Mouse (Mus musculus) T-helper 17 cell (primary cell): ENCODE measurements around the gene Colgalt1.

Experiments used
- in situ Hi-C, 2 experiments: fragments of 300-600 bp; cut with MboI, MseI; formaldehyde crosslinking; loops; 1 replicate in 1 of 2; 2 replicates in 1 of 2; pipeline ENCODE4 v1.15.1; 2025; ENCODE audit warnings: high pct_unique_total_duplicates in 2 of 2

Gene Colgalt1

GRCm38 (mm10) chr8:71588762-71589161 lies 22.0 kb upstream of the Colgalt1 start:
- in situ Hi-C loops = loop anchor here in 1 of 2 experiments (10.0 kb wide), 2 partner anchors 1126 to 1354 kb away; partner anchors contain the start of genes Armc6 and Sugp2

DNA sequence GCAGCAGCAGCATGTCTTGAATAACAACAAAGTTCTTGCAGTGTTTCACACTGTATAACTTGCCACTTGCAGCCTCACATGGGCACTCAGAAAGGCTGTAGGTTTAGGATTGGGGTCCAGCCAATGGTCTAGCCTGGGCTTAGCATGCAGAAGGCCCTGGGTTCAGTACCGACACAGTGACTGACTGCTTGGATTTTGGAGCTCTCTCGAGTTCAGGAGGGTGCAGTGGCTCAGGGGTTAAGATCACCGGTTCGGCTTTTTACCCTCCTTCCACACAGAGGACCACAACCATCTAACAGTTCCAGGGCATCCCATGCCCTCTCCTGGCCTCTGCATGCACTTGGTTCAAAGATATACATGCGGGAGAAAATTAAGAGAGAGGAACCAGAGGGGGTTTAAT lies 19.8 kb upstream of the Colgalt1 start:
- in situ Hi-C loops = no loop called here

DNA sequence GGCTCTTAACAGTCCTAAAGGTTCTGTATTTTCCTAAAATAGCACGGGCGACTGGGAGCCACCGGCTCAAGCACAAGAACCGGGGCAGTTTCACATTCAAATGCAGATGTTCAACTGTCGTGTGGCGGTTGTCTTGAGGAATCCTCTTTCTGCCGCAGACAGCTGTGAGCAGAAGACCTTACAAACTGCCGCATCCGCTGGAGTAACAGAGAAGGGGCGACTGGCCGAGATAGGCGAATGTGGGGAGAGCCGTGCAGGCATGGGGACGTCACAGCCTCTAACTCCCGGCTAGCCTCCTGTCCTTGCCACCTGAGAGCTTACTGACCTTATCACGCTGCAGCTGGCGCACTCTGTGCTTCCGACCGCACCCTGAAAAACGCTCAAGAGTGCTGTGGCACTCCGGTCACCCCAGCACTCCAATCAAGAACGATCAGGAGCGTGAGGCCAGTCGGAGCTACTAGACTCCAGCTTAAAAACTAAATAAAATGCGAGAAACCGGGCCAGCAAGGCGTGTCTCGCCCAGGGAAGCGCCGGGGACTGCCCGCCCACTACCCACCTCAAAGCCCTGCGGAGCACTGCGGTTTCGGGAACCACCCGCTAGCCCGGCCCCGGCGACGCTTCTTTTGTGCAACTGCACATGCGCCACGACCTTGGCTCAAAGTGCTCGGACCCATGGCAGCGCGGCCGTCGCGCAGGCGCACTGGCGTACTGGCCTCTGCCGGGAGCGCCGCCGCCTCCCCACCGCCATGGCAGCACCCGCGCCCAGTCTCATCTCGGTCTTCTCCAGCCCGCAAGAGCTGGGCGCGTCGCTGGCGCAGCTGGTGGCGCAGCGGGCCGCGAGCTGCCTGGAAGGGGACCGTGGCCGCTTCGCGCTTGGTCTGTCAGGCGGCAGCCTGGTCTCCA lies 19.1 kb upstream of the Colgalt1 start, which contains the start of gene Pgls:
Gene Pgls (plus strand): TSS at position 706 of the 903 bp plus-strand sequence.
- in situ Hi-C loops = no loop called here

DNA sequence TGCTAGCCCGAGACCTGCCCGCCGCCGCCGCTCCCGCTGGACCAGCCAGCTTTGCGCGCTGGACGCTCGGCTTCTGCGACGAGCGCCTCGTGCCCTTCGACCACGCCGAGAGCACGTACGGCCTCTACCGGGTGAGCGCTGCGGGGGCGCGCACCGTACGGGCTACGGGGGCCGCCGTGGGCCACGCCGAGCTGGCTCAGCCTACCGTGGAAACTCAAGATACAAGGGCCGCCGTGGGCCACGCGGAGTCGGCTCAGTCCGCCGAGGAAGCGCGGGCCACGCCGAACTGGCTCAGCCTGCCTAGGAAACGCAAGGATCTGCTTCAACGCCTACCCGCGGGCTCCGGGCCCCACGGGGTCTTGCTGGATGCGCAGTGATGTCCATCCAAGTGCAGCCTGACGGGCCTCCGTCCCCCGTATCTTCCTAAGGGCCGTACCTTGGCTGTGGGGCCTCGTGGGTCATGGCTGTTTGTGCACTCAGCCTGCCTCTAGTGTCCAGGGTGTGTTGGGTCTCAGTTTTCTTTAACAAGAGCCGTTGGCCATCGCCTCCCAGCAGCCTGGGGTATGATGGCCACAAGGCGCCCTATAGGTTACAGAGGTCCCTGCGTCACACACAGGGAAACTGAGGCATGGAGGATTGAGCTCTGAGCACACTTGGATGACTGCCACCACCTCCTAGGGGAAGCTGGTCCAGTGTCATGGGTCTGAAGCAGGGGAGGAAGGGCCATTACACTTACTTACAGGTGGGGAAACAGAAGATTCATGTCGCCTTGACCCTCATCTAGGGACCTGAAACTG lies 18.2 kb upstream of the Colgalt1 start:
- in situ Hi-C loops = no loop called here

DNA sequence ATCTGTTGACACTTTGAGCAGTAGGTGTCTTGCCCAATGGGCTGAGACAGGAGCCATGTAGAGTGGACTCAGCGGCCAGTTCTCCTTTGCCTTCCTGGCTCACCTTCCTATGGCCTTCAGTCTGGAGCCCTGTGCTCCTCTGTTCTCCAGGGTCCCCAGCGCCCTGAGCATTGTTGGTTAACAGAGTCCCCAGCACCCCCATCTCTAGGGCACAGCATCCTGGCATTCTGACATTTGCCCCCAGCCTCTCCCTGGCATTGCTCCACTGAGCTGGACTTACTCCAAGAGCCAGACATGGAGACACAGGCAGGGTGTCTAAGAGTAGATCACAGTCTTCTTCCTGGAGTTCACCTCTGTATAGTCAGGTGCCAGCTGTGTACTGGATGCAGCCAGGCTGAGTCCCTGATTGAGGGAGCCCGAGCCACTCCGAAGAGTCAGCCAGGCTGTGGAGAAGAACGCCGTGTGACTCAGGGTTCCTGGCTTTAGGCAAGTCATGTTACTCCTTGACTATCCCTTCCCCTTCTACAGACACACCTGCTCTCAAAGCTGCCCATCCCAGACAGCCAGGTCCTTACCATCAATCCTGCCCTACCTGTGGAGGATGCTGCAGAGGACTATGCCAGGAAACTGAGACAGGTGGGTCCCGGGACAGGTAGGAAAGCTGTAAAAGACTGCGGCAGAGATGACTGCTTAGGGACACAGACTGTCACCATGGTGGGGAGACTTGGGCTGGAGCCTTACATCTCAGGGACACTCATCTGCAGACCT lies 17.1 kb upstream of the Colgalt1 start:
- in situ Hi-C loops = no loop called here

DNA sequence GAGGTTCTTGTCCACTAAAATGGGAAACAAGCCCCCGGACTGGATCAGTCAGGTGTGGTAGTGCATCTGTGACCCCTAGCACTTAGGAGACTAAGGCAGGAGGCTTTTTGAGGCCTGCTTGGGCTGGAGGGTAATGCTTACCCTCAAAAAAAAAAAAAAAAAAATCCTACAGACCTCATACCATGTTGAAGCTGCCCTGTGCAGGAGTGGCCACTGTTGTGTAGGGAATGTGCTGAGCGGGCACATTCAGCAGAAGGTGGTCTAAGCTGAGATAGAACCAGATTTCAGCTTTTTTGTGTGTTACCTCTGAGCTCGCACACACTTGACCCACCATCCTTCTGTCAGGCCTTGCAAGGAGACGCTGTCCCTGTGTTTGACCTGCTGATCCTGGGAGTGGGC lies 16.5 kb upstream of the Colgalt1 start:
- in situ Hi-C loops = no loop called here

GRCm38 (mm10) chr8:71595862-71596261 lies 14.9 kb upstream of the Colgalt1 start:
- in situ Hi-C loops = loop anchor here in 1 of 2 experiments (5.0 kb wide), 1 partner anchor 34 kb away; no protein-coding TSS in a partner anchor

DNA sequence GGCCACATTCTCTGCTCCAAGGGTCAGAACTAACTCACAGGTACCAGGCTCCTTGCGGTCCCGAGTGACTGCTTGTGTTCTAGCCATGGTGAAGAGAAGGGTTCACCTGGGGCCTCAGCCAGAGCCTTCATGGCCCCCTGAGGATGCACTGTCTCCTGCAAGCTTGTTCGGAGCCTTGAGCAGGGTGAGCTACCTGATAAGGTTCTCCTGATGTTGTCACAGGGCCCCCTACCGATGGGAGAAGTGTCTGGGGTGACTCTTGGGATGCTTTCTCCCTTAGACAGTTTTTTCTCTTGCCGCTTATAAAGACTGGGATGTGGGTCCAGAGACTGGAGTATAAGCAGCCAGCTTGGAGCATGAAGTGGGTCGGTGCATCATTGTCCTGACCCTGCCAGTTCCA lies 14.4 kb upstream of the Colgalt1 start:
- in situ Hi-C loops = loop anchor here in 1 of 2 experiments (5.0 kb wide), 1 partner anchor 34 kb away; no protein-coding TSS in a partner anchor

- in situ Hi-C loops = loop anchor here in 1 of 2 experiments (5.0 kb wide), 1 partner anchor 34 kb away; no protein-coding TSS in a partner anchor
Measured at GRCm38 (mm10) chr8:71596798-71597197, 14.0 kb upstream of the Colgalt1 start.

GRCm38 (mm10) chr8:71597451-71597850 lies 13.3 kb upstream of the Colgalt1 start, which contains the start of gene Fam129c:
Gene Fam129c, plus strand, starts transcription at chr8:71597648.
- in situ Hi-C loops = loop anchor here in 1 of 2 experiments (5.0 kb wide), 1 partner anchor 35 kb away; no protein-coding TSS in a partner anchor

- in situ Hi-C loops = loop anchor here in 1 of 2 experiments (5.0 kb wide), 1 partner anchor 36 kb away; no protein-coding TSS in a partner anchor
Measured at GRCm38 (mm10) chr8:71598375-71598774, 12.4 kb upstream of the Colgalt1 start.

GRCm38 (mm10) chr8:71598841-71599240 lies 12.0 kb upstream of the Colgalt1 start:
- in situ Hi-C loops = loop anchor here in 1 of 2 experiments (5.0 kb wide), 1 partner anchor 37 kb away; no protein-coding TSS in a partner anchor

GRCm38 (mm10) chr8:71601939-71602665 lies 8.7 kb upstream of the Colgalt1 start:
- in situ Hi-C loops = loop anchor here in 1 of 2 experiments (5.0 kb wide), 1 partner anchor 55 kb away; no protein-coding TSS in a partner anchor

DNA sequence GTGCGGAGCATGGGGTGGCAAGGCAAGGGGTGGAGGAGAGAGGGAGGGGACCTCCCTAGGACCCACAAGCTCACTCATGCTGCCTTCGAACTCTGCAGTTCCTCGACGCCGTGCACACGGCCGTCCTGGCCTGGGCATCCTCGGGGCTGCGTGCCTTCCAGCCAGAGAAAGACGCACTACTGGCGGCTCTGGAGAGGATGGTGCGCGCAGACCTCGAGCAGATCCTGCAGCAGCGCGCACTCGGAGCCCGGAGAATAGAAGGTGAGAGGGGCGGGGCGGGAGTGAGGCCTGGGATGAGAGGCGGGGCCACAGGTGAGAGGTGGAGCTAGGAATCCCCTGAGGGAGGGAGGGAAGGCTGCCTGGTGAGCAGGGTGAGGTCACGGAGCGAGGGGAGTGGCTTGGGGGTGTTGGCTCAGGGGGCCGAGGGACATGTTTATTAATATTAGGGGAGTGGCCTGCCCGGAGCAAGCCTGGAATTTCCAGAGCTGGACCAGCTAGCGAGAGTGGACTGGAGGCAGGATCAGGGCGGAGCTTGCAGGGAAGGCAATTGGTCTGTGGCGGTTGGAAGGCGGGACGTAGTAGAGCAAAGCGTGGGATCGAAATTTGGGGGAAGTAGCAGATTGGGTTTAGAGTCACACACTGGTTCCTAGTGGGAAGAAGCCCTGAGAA lies 8.0 kb upstream of the Colgalt1 start:
- in situ Hi-C loops = loop anchor here in 1 of 2 experiments (5.0 kb wide), 1 partner anchor 55 kb away; no protein-coding TSS in a partner anchor

DNA sequence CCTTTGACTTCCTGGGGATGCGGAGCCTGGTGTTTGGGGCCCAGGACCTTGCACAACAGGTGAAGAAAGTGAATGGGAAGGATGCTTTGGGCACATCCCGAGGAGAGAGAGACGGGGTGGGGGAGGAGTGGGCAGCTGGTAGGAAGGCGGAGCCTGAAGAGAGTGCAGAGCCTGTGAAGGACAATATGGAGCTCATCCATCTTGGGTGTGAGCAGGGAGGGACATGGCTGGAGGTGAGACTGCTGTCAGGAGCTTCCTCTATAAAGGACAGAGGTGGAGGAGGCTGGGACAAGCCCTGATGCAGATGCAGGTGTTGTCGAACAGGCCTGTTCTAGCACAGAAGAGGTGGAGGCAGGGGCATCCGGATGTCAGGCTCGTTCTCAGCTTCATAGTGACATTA lies 6.8 kb upstream of the Colgalt1 start:
- in situ Hi-C loops = loop anchor here in 1 of 2 experiments (5.0 kb wide), 1 partner anchor 53 kb away; no protein-coding TSS in a partner anchor

GRCm38 (mm10) chr8:71612141-71612540 lies 1.3 kb downstream of the Colgalt1 start:
- in situ Hi-C loops = no loop called here

DNA sequence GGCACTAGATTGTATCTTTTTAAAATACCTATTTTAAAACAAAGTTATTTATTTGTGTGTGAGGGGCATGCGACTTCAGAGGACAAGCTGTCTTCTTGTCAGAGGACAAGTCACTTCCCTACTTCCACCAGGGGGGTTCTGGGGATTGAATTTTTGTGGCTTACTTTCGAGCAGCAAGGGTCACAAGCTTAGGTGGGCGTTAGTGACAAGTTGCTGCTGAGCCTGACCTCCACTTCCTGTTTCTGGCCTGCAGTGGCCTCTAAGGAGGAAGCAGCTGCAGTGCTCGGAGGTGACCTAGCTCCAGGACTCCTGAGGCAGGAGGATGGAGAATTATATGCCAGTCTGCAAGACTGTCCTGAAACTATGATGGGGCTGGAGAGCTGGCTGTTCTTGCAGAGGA lies 2.6 kb downstream of the Colgalt1 start:
- in situ Hi-C loops = no loop called here

GRCm38 (mm10) chr8:71619786-71620185 lies 9.0 kb downstream of the Colgalt1 start:
- in situ Hi-C loops = no loop called here

DNA sequence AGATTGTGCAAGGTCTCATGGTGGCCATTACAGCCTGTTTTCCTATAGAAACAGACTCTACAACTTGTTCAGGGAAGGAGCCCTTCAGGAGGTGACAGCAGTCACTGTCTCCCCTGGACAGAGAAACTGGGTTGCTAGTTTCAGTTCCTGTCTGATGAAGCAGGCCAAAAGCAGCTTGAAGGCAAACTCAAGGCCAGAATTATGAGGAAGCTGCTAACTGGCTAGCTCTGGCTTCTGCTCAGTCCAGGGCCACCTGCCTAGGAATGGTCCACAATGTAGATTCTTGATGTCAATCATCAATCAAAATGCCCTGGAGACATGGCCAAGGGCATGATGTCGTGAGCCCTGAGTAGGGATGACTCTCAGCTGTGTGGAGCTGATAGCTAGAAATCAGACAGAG lies 14.3 kb downstream of the Colgalt1 start:
- in situ Hi-C loops = no loop called here
